Mouse (Mus musculus) colon, adult 2 months (tissue): ENCODE data around the gene Dpep2nb. TPM values are rescaled to one million over a fixed set of nuclear protein-coding genes. Genes with fewer than 3 reads are reported as not detected.

Source experiments
- polyA plus RNA-seq: library from polyadenylated mRNA; depleted of rRNA; stranded (reverse); fragments of >200 nt; gene quantifications from 2 replicates; pipeline ENCODE4 v1.2.3, GENCODE M21; 2012; rRNA removed

Gene Dpep2nb
- polyA plus RNA-seq, result not detected in 2 replicates

DNA sequence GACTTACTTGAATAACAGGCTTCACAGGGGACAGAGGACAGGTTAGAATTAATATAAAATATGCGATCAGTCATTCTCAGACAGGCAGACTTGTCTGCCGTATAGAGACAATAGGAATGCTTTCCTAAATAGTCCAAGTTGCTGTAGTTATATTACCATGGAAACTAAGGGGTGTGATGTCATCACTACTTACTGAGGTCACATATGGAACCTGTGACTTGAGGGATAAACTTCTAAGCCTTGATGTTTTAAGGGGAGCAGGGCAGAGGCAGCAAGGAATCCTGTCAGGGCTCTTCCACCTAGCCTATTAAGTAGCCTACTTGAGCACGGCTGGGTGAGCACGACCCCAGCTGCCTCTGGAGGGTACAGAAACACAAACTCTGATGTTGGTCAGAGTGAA, at the start of gene Dpep2nb:
Gene Dpep2nb, minus strand, starts transcription at position 101 of the 400 bp plus-strand sequence.

DNA sequence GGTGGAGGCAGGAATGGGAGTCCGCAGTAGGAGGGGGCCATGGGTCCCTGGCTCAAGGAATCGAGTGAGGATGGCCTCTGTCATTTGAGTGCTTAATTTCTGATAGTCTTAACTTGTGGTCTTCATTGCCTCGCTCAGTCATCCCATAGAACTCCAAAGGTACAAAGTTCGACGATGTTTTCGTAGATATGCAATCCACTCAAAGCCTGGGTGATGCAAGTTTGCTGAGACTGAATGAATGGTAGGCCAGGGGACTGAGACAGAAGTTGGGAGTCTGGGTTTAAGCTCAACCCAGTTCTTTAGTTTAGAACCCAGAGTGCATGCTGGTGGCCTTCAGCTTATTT, 5.8 kb upstream of the Dpep2nb start, which contains the start of gene Ddx28:
Gene Ddx28, minus strand, starts transcription at position 240 of the 344 bp plus-strand sequence.

DNA sequence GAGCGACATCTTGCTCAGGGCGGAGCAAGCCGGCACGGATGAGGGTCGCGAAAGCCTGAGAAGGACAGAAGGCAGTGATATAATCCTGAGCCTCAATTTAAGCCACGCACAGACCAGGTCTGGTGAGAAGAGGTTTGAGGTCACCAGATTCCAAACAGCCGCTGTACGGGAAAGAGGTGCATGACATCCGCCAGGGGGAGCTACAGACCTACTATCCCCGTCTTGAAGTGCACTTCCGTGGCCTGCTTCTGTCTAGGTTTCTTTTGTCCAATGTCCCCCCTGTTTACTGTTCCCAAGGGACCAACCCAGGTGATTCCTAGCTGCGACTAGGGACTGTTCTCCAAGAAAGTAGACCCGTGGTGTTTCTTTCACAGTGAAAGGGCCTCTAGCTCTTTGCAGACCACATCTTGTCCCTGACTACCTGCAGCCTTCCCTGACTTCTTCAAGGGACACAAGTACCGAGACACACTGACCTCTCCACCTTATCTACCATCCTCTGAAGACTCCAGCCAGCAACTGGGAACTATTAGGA, 14.9 kb downstream of the Dpep2nb start, which contains the start of gene Dus2:
Gene Dus2, plus strand, starts transcription at position 482 of the 532 bp plus-strand sequence.

DNA sequence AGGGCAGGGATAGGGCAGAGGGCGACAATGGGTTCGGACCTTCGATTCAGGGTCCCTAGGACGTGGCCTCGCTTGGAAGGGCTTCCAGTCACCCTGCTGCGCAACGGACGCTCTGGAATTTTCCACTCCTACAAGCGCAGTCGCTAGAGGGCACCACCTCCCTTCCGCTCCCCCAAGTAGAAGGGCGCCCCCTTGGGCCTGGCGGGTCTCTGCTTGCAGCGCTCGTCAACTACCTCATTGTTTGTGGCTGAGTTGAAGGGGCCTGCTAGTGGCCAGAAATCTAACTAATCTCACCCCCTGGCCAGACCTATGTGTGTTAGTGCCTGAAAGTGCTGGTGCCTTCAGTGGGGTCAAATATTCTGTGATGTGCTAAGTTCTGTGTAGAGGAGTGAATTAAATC, 26.4 kb downstream of the Dpep2nb start, which contains the start of gene Dpep3:
Gene Dpep3, minus strand, starts transcription at position 105 of the 400 bp plus-strand sequence.

DNA sequence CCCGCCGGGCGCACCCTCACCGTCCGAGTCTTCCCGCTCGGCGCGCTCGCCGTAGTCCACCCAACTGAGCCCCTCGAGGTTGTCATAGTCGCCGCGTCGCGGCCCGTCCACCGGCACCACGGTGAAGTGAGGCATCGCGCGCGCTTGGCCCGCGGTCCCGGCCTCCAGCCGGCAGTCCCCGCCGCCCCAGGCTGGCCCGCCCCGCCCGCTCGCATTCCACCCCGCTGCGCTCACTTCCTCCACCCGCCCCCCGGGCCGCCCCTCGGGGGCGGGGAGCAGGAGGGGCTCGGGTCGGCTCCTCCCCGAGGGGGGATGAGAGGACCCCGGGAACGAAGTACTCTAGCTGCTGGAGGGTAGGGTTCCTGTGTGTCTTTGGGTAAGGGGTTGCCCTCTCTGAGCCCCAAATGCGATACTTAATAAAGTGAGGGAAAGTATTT, 39.9 kb downstream of the Dpep2nb start, which contains the start of gene Slc12a4:
Gene Slc12a4, minus strand, starts transcription at position 193 of the 437 bp plus-strand sequence.

Other genes starting within 250 kb of the Dpep2nb start
- 10.6 and 11.4 TPM in 2 replicates for gene Gfod2, start 247.3 kb downstream of the Dpep2nb start, polyA plus RNA-seq
- 21.8 and 23.4 TPM in 2 replicates for gene Ranbp10, start 178.6 kb downstream of the Dpep2nb start, polyA plus RNA-seq
- gene Tsnaxip1, start 178.2 kb downstream of the Dpep2nb start, polyA plus RNA-seq, result not detected in 2 replicates
- gene Cenpt, start 152.7 kb downstream of the Dpep2nb start, polyA plus RNA-seq, result 11.8 and 13.0 TPM in 2 replicates
- gene Thap11, start 150.8 kb downstream of the Dpep2nb start, polyA plus RNA-seq, result 58.1 and 62.6 TPM in 2 replicates
- 16.5 and 17.9 TPM in 2 replicates for gene Nutf2, start 145.4 kb downstream of the Dpep2nb start, polyA plus RNA-seq
- gene Edc4, start 125.1 kb downstream of the Dpep2nb start, polyA plus RNA-seq, result 68.4 and 74.2 TPM in 2 replicates
- gene Nrn1l, start 112.4 kb downstream of the Dpep2nb start, polyA plus RNA-seq, result 3.0 and 3.6 TPM in 2 replicates
- 30.6 and 35.4 TPM in 2 replicates for gene Pskh1, start 105.5 kb downstream of the Dpep2nb start, polyA plus RNA-seq
- 6.9 and 2,597 TPM in 2 replicates for gene Ctrl, start 72.1 kb downstream of the Dpep2nb start, polyA plus RNA-seq
- 274 and 456 TPM in 2 replicates for gene Psmb10, start 67.5 kb downstream of the Dpep2nb start, polyA plus RNA-seq
- gene Lcat, start 62.6 kb downstream of the Dpep2nb start, polyA plus RNA-seq, result 1.0 and 1.3 TPM in 2 replicates
- gene Slc12a4, start 39.9 kb downstream of the Dpep2nb start, polyA plus RNA-seq, result 21.3 and 30.2 TPM in 2 replicates
- 0.10 and 0.12 TPM in 2 replicates for gene Dpep3, start 26.5 kb downstream of the Dpep2nb start, polyA plus RNA-seq
- 5.5 TPM in 2 replicates for gene Dus2, start 14.6 kb downstream of the Dpep2nb start, polyA plus RNA-seq
- gene Ddx28, start 5.9 kb upstream of the Dpep2nb start, polyA plus RNA-seq, result 8.0 and 8.7 TPM in 2 replicates
- 12.8 and 15.7 TPM in 2 replicates for gene Nfatc3, start 52.9 kb upstream of the Dpep2nb start, polyA plus RNA-seq
- 68.5 and 68.7 TPM in 2 replicates for gene Esrp2, start 131.0 kb upstream of the Dpep2nb start, polyA plus RNA-seq
- 9.7 and 10.5 TPM in 2 replicates for gene Pla2g15, start 144.4 kb upstream of the Dpep2nb start, polyA plus RNA-seq
- gene Slc7a6, start 162.9 kb upstream of the Dpep2nb start, polyA plus RNA-seq, result 11.6 and 11.8 TPM in 2 replicates
- 17.6 and 19.1 TPM in 2 replicates for gene Slc7a6os, start 205.0 kb upstream of the Dpep2nb start, polyA plus RNA-seq
- 15.8 and 16.5 TPM in 2 replicates for gene Prmt7, start 205.0 kb upstream of the Dpep2nb start, polyA plus RNA-seq